Mouse (Mus musculus): Measurements from ENCODE around the gene Serpina3f.

DNA sequence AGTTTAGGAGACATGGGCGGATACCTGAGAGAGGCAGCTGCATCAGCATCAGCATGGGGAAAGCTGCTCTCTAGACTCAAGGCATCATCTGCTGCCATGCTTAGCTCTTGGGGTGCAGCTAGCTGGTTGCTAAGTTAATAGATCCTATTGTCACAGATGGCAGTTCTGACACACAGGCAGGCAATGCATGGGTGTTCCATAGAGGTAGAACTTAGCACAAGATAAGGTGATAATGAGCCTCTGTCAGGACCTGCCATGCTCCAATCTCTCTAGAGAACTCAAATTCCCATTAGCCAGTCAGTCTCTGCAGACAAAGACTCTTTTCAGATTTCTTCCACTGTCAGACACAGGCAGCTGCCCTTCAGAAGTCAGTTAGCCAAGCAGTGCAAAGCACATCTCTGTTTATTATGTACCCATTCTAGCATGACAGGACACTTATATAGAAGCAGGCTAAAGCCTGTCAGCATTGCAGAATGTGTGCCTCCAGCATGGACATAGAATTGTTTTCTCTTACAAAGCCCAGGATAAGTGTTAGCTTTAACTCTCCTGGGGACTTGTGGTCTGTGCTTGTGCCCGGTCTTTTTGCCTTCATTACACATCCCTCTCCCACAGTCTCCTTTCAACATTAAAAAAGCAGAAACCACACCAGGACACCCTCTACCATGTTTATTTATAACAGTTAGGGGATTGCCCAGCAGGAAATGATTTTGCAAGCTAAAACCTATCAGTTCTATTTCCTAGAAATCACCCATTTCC is 477 bp upstream of the Serpina3f start:
- TF ChIP-seq CTCF (conservative IDR thresholded peaks at IDR 0.05 in 1 of 2, IDR thresholded peaks at IDR 0.05 in 1 of 2; ENCODE audit: low read depth in 2 of 2, low read length in 2 of 2), result no peak
- TF ChIP-seq POLR2AphosphoS2 (IDR thresholded peaks at IDR 0.05; ENCODE audit: low read depth, low read length), result no peak
- no peak for TF ChIP-seq POLR2A (IDR thresholded peaks at IDR 0.05; ENCODE audit: low read depth, low read length)
- TF ChIP-seq RAD21 (IDR thresholded peaks at IDR 0.05; ENCODE audit: low read depth, low read length), result no peak
- no peak for TF ChIP-seq ELF1 (IDR thresholded peaks at IDR 0.05; ENCODE audit: low read depth, low read length)
- TF ChIP-seq RCOR1 (conservative IDR thresholded peaks at IDR 0.05; ENCODE audit: low read depth, low read length), result no peak
- TF ChIP-seq ZMIZ1 (IDR thresholded peaks at IDR 0.05; ENCODE audit: low read depth, low read length), result no peak
- TF ChIP-seq MYC (IDR thresholded peaks at IDR 0.05; ENCODE audit: low read depth, low read length), result no peak
- TF ChIP-seq IRF4 (IDR thresholded peaks at IDR 0.05; ENCODE audit: low read depth, low read length), result no peak
- TF ChIP-seq JUND (conservative IDR thresholded peaks at IDR 0.05; ENCODE audit: low read depth, low read length), result no peak
- TF ChIP-seq TCF12 (IDR thresholded peaks at IDR 0.05; ENCODE audit: low read depth, low read length), result no peak
- no peak for TF ChIP-seq E2F4 (IDR thresholded peaks at IDR 0.05; ENCODE audit: insufficient replicate concordance, low read depth, low read length)
- 0 out of 2 replicates have a peak, but pooled peaks have one; percentile 18 for TF ChIP-seq EP300 (IDR thresholded peaks at IDR 0.05; ENCODE audit: low read length)

All from CH12.LX (cell line).